Mouse (Mus musculus) embryonic facial prominence, embryonic 11.5 days (tissue): ENCODE results near the gene Dmac2. TPM values are rescaled to one million over a fixed set of nuclear protein-coding genes. Genes with fewer than 3 reads are reported as not detected.

Experiments used
- ATAC-seq: fragments of 200-750 bp; cut with Nextera tagmentation; replicated peaks from 2 replicates; pipeline ENCODE4 v1.8.0; 2017; ENCODE audit warnings: low read depth; ENCODE audit not compliant: insufficient number of reproducible peaks, low FRiP score, low TSS enrichment
- DNase-seq: peaks from one replicate; pipeline ENCODE4 v3.0.0-alpha.2; 2015; ENCODE audit warnings: low spot score
- H3K27ac ChIP-seq: fragments of 300-500 bp; sonication (generic); replicated peaks from 2 replicates; pipeline ENCODE4 v1.5.1; 2014; ENCODE audit warnings: mild to moderate bottlenecking, low read depth, low read length, control low read depth
- H3K27me3 ChIP-seq: fragments of 300-500 bp; sonication (generic); 2 replicates; pipeline ENCODE4 v1.6.1; 2014; ENCODE audit warnings: mild to moderate bottlenecking, low read length, moderate library complexity, mixed read lengths; ENCODE audit not compliant: control insufficient read depth, insufficient read depth
- H3K36me3 ChIP-seq: fragments of 300-500 bp; sonication (generic); replicated peaks from 2 replicates; pipeline ENCODE4 v1.6.1; 2014; ENCODE audit warnings: low read depth, mild to moderate bottlenecking, low read length, moderate library complexity, mixed read lengths; ENCODE audit not compliant: control insufficient read depth, insufficient read depth
- H3K4me1 ChIP-seq: fragments of 300-500 bp; sonication (generic); 2 replicates; pipeline ENCODE4 v1.6.1; 2014; ENCODE audit warnings: low read length, mixed read lengths; ENCODE audit not compliant: control insufficient read depth, insufficient read depth
- H3K4me2 ChIP-seq: fragments of 300-500 bp; sonication (generic); 2 replicates; pipeline ENCODE4 v1.6.1; 2014; ENCODE audit warnings: low read depth, mild to moderate bottlenecking, control low read depth, low read length, moderate library complexity
- H3K4me3 ChIP-seq: fragments of 300-500 bp; sonication (generic); 2 replicates; pipeline ENCODE4 v1.5.1; 2014; ENCODE audit warnings: low read depth, low read length, control low read depth
- H3K9ac ChIP-seq: fragments of 300-500 bp; sonication (generic); replicated peaks from 2 replicates; pipeline ENCODE4 v1.6.1; 2014; ENCODE audit warnings: mild to moderate bottlenecking, control low read depth, low read length
- H3K9me3 ChIP-seq: fragments of 300-500 bp; sonication (generic); replicated peaks from 2 replicates; pipeline ENCODE4 v1.6.1; 2016; ENCODE audit warnings: mild to moderate bottlenecking, low read length, inconsistent platforms, mixed read lengths; ENCODE audit not compliant: control insufficient read depth
- WGBS: fragments of 180-500 bp; shearing (Covaris S2); extraction: QIAGEN DNeasy Blood & Tissue Kit; methylation state at CpG from one replicate; pipeline ENCODE4 v1.1.7; 2014; 5-methylcytosine and 5-hydroxymethylcytosine counted together
- polyA plus RNA-seq: library from polyadenylated mRNA; unstranded; fragments of >200 nt; fragmentation: Nextera tagmentation; extraction: Ambion mirVana; gene quantifications from 2 replicates; pipeline ENCODE4 v1.2.1, GENCODE M21; 2014

The Dmac2 gene
- polyA plus RNA-seq, 1 experiment from 2014 or later = 32.4 TPM

- DNase-seq = no peak
- Histone ChIP-seq H3K4me3 (no peak overlapping the region), H3K4me2 (no peak overlapping the region), H3K27me3 (no peaks in the 10 kb centered on the region), H3K9ac (no peak overlapping the region), H3K36me3 (peaks cover 4% of the 10 kb centered on the region; the same call in 1 of the 2 replicates), H3K9me3 (no peaks in the 10 kb centered on the region), H3K4me1 (no peaks in the 10 kb centered on the region), H3K27ac (no peak overlapping the region)
- WGBS = 94% methylated on average over 8 of the region's 8 CpGs
- no peak for ATAC-seq
Measured at GRCm38 (mm10) chr7:25666381-25666780, 47.2 kb downstream of the Dmac2 start.

- no peaks in the 10 kb centered on the region for H3K4me1 ChIP-seq
- no peak overlapping the region for H3K4me3 ChIP-seq
- H3K4me2 ChIP-seq = no peak overlapping the region
- DNase-seq = no peak
- whole genome bisulfite sequencing = 91% methylated on average over 10 of the region's 10 CpGs
- H3K27ac ChIP-seq = no peak overlapping the region
- H3K9ac ChIP-seq = no peak overlapping the region
- H3K27me3 ChIP-seq = peaks cover 5% of the 10 kb centered on the region
- peaks cover 4% of the 10 kb centered on the region; the same call in 1 of the 2 replicates for H3K36me3 ChIP-seq
- no peak for ATAC-seq
- no peaks in the 10 kb centered on the region for H3K9me3 ChIP-seq
Measured at GRCm38 (mm10) chr7:25669158-25669557, 49.9 kb downstream of the Dmac2 start.

DNA sequence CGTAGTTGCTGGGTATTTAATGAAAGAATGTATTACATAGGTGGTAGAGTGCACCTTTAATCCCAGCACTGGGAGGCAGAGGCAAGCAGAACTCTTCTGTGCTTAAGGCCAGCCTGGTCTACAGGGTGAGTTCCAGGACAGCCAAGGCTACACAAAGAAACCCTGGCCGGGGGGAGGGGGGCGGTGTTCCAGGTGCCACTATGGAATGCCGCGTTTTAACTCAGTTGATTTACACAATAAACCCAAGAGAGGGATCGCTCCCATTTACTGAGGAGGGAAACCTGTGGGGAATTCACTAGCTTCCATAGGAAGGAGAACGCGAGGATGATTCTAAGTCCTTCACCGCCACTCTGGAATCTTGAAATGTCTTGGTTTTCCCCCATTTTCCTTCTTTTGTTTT is 50.4 kb downstream of the Dmac2 start:
- no peak overlapping the region for H3K4me2 ChIP-seq
- no peaks in the 10 kb centered on the region for H3K4me1 ChIP-seq
- DNase-seq (no peak), ATAC-seq (no peak)
- H3K27ac ChIP-seq = no peak overlapping the region
- H3K9ac ChIP-seq = no peak overlapping the region
- peaks cover 10% of the 10 kb centered on the region for H3K27me3 ChIP-seq
- H3K4me3 ChIP-seq = no peak overlapping the region
- 78% methylated on average over 9 of the region's 9 CpGs for WGBS
- H3K9me3 ChIP-seq = no peaks in the 10 kb centered on the region
- H3K36me3 ChIP-seq = peaks cover 4% of the 10 kb centered on the region; the same call in 1 of the 2 replicates

GRCm38 (mm10) chr7:25670096-25670495 is 50.9 kb downstream of the Dmac2 start:
- no peak overlapping the region for H3K4me3 ChIP-seq
- no peaks in the 10 kb centered on the region for H3K9me3 ChIP-seq
- no peak overlapping the region for H3K4me2 ChIP-seq
- DNase-seq = no peak
- H3K4me1 ChIP-seq = no peaks in the 10 kb centered on the region
- no peak for ATAC-seq
- peaks cover 15% of the 10 kb centered on the region for H3K27me3 ChIP-seq
- 88% methylated on average over 4 of the region's 4 CpGs for WGBS
- H3K9ac ChIP-seq = no peak overlapping the region
- H3K36me3 ChIP-seq = peaks cover 4% of the 10 kb centered on the region; the same call in 1 of the 2 replicates
- no peak overlapping the region for H3K27ac ChIP-seq

DNA sequence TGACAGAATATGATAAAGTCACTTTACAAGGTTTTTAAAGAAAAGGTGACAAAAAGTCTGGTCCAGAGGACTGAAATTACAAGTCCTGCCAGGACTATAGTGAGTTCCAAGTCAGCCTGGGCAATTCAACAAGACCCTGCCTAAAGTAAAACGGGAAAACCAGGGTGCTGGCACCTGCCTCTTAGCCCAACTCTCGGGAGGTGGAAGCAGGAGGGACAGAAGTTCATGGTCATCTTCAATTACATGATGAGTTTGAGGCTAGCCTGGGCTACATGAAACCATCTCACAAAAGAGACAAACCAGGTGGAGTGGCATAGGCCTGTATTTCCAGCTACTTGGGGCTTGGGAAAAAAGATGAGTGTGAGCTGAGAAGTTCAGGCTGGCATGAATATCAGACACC is 52.5 kb downstream of the Dmac2 start:
- Histone ChIP-seq H3K36me3 (no peaks in the 10 kb centered on the region; the same call in 1 of the 2 replicates), H3K9ac (no peak overlapping the region), H3K4me2 (no peak overlapping the region), H3K4me3 (no peak overlapping the region), H3K4me1 (no peaks in the 10 kb centered on the region), H3K9me3 (no peaks in the 10 kb centered on the region), H3K27ac (no peak overlapping the region), H3K27me3 (peaks cover 26% of the 10 kb centered on the region)
- no peak for ATAC-seq
- DNase-seq = no peak
- 74% methylated on average over 2 of the region's 2 CpGs for WGBS

GRCm38 (mm10) chr7:25672442-25672841 is 53.2 kb downstream of the Dmac2 start:
- no peak overlapping the region for H3K4me3 ChIP-seq
- 50% methylated on average over 4 of the region's 4 CpGs for WGBS
- no peak overlapping the region for H3K27ac ChIP-seq
- no peaks in the 10 kb centered on the region for H3K4me1 ChIP-seq
- no peaks in the 10 kb centered on the region; the same call in 1 of the 2 replicates for H3K36me3 ChIP-seq
- DNase-seq = no peak
- no peaks in the 10 kb centered on the region for H3K9me3 ChIP-seq
- no peak overlapping the region for H3K9ac ChIP-seq
- ATAC-seq = no peak
- peaks cover 26% of the 10 kb centered on the region for H3K27me3 ChIP-seq
- no peak overlapping the region for H3K4me2 ChIP-seq

DNA sequence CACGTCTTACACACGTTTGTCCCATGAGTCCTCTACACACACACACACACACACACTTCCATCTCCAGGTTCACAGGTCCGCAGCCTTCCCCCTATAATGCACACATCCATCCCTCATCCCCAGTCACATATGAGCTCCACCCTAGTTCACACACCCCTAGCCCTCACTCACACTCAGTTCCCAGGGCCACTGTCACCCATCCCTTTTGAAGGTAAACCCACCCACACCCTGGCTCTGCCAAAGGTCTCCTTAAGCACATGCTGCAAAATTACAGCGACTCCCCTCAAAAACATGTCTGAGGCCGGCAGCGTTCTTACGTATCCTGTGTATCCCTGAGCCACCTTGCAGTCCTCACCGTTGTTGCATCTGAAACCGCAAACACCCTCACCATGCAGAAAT is 55.1 kb downstream of the Dmac2 start:
- no peak for ATAC-seq
- no peak overlapping the region; the same call in 1 of the 2 replicates for H3K4me2 ChIP-seq
- H3K9ac ChIP-seq = no peak overlapping the region; the same call in 1 of the 2 replicates
- no peaks in the 10 kb centered on the region for H3K9me3 ChIP-seq
- H3K27me3 ChIP-seq = peaks cover 26% of the 10 kb centered on the region
- no peak overlapping the region for H3K4me3 ChIP-seq
- H3K27ac ChIP-seq = no peak overlapping the region
- H3K4me1 ChIP-seq = no peaks in the 10 kb centered on the region
- no peaks in the 10 kb centered on the region for H3K36me3 ChIP-seq
- WGBS = 39% methylated on average over 9 of the region's 9 CpGs
- no peak for DNase-seq

DNA sequence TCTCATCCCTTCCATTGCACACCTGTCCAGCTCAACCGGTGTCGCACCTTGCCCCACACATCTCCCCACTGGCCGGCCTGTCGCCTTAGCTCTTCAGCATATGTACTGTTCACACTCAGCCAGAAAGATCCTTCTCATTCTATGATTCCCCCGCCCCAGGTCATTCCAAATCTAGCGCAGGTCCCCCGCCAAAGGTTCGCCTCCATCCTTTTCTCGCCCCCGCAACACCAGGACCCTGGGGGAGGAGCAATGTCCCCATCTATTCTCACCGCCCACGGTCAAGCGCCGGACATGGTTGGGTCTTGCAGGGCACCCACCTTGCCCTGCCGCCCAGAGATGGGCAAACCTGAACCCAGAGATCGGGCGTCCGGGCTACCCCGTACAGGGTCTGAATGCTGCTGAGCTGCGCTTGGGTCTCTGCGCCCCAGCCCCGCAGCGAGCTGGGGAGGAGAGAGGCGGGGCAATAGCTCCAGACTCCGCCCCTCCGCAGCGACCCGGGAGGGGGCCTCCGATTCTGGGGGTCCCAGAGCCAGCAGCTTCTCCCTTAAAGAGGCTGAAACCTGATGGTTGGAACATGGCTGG is 55.6 kb downstream of the Dmac2 start, which contains the start of gene Tmem91:
Gene Tmem91, minus strand, starts transcription at position 448 of the 582 bp plus-strand sequence.
- WGBS = 2% methylated on average over 29 of the region's 29 CpGs
- no peaks in the 10 kb centered on the region for H3K9me3 ChIP-seq
- peak within 1 kb of the TSS; percentile 19 for H3K4me3 ChIP-seq
- no peak for DNase-seq
- peak within 1 kb of the TSS; percentile 43 for H3K4me2 ChIP-seq
- H3K27me3 ChIP-seq = peaks cover 26% of the 10 kb centered on the region
- no peaks in the 10 kb centered on the region for H3K36me3 ChIP-seq
- H3K27ac ChIP-seq = no peak within 1 kb of the TSS
- ATAC-seq = no peak
- no peaks in the 10 kb centered on the region for H3K4me1 ChIP-seq
- peak within 1 kb of the TSS; percentile 22; the same call in 1 of the 2 replicates for H3K9ac ChIP-seq
